Mouse (Mus musculus) midbrain, embryonic 13.5 days (tissue): ENCODE results near the gene Borcs7. TPM values are rescaled to one million over a fixed set of nuclear protein-coding genes. Genes with fewer than 3 reads are reported as not detected.
"Not testable (repeated sequence)": the region's sequence is repeated elsewhere in the genome, so short reads cannot be mapped to it uniquely, and the experiment has no call there.

Experiments
- ATAC-seq: fragments of 200-750 bp; cut with Nextera tagmentation; 2 replicates; pipeline ENCODE4 v1.8.0; 2017; ENCODE audit warnings: mild to moderate bottlenecking, moderate TSS enrichment, moderate library complexity
- H3K27ac ChIP-seq: fragments of 300-500 bp; sonication (generic); 2 replicates; pipeline ENCODE4 v1.5.1; 2015; ENCODE audit warnings: inconsistent platforms, mild to moderate bottlenecking, moderate library complexity
- H3K27me3 ChIP-seq: fragments of 300-500 bp; sonication (generic); 2 replicates; pipeline ENCODE4 v1.6.1; 2015; ENCODE audit warnings: mild to moderate bottlenecking, inconsistent platforms
- H3K36me3 ChIP-seq: fragments of 300-500 bp; sonication (generic); 2 replicates; pipeline ENCODE4 v1.6.1; 2015; ENCODE audit warnings: mild to moderate bottlenecking, inconsistent platforms
- H3K4me1 ChIP-seq: fragments of 300-500 bp; sonication (generic); replicated peaks from 2 replicates; pipeline ENCODE4 v1.6.1; 2015; ENCODE audit warnings: inconsistent platforms
- H3K4me2 ChIP-seq: fragments of 300-500 bp; sonication (generic); replicated peaks from 2 replicates; pipeline ENCODE4 v1.6.1; 2015; ENCODE audit warnings: moderate library complexity, mild to moderate bottlenecking, inconsistent platforms
- H3K4me3 ChIP-seq: fragments of 300-500 bp; sonication (generic); replicated peaks from 2 replicates; pipeline ENCODE4 v1.5.1; 2015; ENCODE audit warnings: mild to moderate bottlenecking, inconsistent platforms
- H3K9ac ChIP-seq: fragments of 300-500 bp; sonication (generic); replicated peaks from 2 replicates; pipeline ENCODE4 v1.6.1; 2015; ENCODE audit warnings: mild to moderate bottlenecking, inconsistent platforms
- H3K9me3 ChIP-seq: fragments of 300-500 bp; sonication (generic); 2 replicates; pipeline ENCODE4 v1.6.1; 2016; ENCODE audit warnings: mild to moderate bottlenecking, inconsistent platforms
- WGBS: fragments of 180-500 bp; shearing (Covaris S2); methylation state at CpG from one replicate; pipeline ENCODE4 v1.1.7; 2015; 5-methylcytosine and 5-hydroxymethylcytosine counted together
- polyA plus RNA-seq: library from polyadenylated mRNA; unstranded; fragments of >200 nt; fragmentation: Nextera tagmentation; extraction: Ambion mirVana; gene quantifications from 2 replicates; pipeline ENCODE4 v1.2.1, GENCODE M21; 2015

Gene Borcs7
- polyA plus RNA-seq, 1 experiment from 2014 or later = 20.1 TPM

GRCm38 (mm10) chr19:46727140-46727736, 37.5 kb downstream of the Borcs7 start:
- Histone ChIP-seq H3K27ac (peak overlapping the region; percentile 45; the same call in 1 of the 2 replicates), H3K36me3 (0 out of 2 replicates have a peak, but pooled peaks cover 3% of the 10 kb centered on the region), H3K4me1 (peaks cover 16% of the 10 kb centered on the region), H3K9ac (0 out of 2 replicates have a peak overlapping the region, but pooled peaks have one; percentile 10), H3K9me3 (no peaks in the 10 kb centered on the region), H3K4me3 (no peak overlapping the region), H3K27me3 (no peaks in the 10 kb centered on the region), H3K4me2 (no peak overlapping the region)
- 41% methylated on average over 8 of the region's 8 CpGs for WGBS
- ATAC-seq = 0 out of 2 replicates have a peak, but pooled peaks have one; percentile 55

- H3K4me2 ChIP-seq = no peak overlapping the region
- no peaks in the 10 kb centered on the region for H3K9me3 ChIP-seq
- H3K27ac ChIP-seq = no peak overlapping the region
- no peak overlapping the region for H3K9ac ChIP-seq
- H3K4me1 ChIP-seq = peaks cover 16% of the 10 kb centered on the region
- H3K27me3 ChIP-seq = no peaks in the 10 kb centered on the region
- H3K4me3 ChIP-seq = no peak overlapping the region
- WGBS = 87% methylated on average over 11 of the region's 11 CpGs
- ATAC-seq = no peak
- 0 out of 2 replicates have a peak, but pooled peaks cover 3% of the 10 kb centered on the region for H3K36me3 ChIP-seq
These were observed 38.3 kb downstream of the Borcs7 start for GRCm38 (mm10) chr19:46727945-46728540.

- ATAC-seq = no peak
- Histone ChIP-seq H3K9me3 (no peaks in the 10 kb centered on the region), H3K4me3 (no peak overlapping the region), H3K9ac (no peak overlapping the region), H3K36me3 (0 out of 2 replicates have a peak, but pooled peaks cover 3% of the 10 kb centered on the region), H3K27ac (no peak overlapping the region), H3K4me1 (peaks cover 16% of the 10 kb centered on the region), H3K27me3 (no peaks in the 10 kb centered on the region), H3K4me2 (no peak overlapping the region)
- WGBS = 89% methylated on average over 3 of the region's 3 CpGs
These were observed 39.2 kb downstream of the Borcs7 start for GRCm38 (mm10) chr19:46728909-46729308.

GRCm38 (mm10) chr19:46731351-46731750, 41.6 kb downstream of the Borcs7 start:
- WGBS = 88% methylated on average over 10 of the region's 10 CpGs

DNA sequence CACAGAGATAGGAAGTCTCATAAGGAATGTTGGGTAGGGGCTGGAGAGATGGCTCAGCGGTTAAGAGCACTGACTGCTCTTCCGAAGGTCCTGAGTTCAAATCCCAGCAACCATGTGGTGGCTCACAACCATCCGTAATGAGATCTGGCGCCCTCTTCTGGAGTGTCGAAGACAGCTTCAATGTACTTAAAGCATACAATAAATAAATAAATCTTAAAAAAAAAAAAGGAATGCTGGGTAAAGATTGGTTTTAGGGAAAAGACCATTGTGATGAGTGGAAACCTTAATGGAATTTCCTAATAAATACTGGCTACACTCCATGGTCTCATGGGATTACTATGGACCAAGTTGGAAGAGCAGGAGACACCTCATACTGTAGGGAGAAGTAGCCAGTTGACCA, 43.0 kb downstream of the Borcs7 start:
- 92% methylated on average over 5 of the region's 5 CpGs for WGBS
- H3K4me3 ChIP-seq, H3K27me3 ChIP-seq, H3K9me3 ChIP-seq, H3K9ac ChIP-seq, H3K4me2 ChIP-seq, H3K36me3 ChIP-seq, ATAC-seq, H3K4me1 ChIP-seq, H3K27ac ChIP-seq: not testable (repeated sequence)

More at GRCm38 (mm10) chr19:46731351-46731750, 41.6 kb downstream of the Borcs7 start:
- Histone ChIP-seq H3K4me3 (no peak overlapping the region), H3K4me1 (peaks cover 16% of the 10 kb centered on the region), H3K27me3 (no peaks in the 10 kb centered on the region), H3K36me3 (no peaks in the 10 kb centered on the region), H3K9ac (no peak overlapping the region), H3K9me3 (no peaks in the 10 kb centered on the region), H3K4me2 (no peak overlapping the region), H3K27ac (no peak overlapping the region)
- no peak for ATAC-seq

DNA sequence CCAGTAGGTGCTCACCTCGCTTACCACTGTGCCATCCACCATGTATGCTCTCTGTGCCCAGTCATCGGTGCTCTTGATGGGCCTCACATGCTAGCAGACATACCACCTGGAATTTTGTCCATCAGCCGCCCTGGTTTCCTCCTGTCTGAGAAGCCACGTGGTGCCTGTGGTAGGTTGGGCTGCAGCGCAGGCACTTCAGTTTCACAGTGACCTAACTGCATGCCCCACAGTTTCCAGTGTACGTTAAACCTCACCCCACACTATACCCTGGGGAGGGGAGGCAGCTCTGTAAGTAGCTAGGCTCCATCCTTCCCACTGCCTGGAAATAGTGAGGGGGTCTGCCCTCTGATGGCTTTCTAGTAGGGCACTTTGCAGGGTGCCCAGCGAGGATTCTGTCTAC, 43.9 kb downstream of the Borcs7 start:
- no peak for ATAC-seq
- no peak overlapping the region for H3K9ac ChIP-seq
- no peak overlapping the region for H3K4me3 ChIP-seq
- no peak overlapping the region for H3K4me2 ChIP-seq
- WGBS = 95% methylated on average over 7 of the region's 7 CpGs
- no peaks in the 10 kb centered on the region for H3K4me1 ChIP-seq
- no peaks in the 10 kb centered on the region for H3K27me3 ChIP-seq
- no peaks in the 10 kb centered on the region for H3K36me3 ChIP-seq
- no peak overlapping the region for H3K27ac ChIP-seq
- H3K9me3 ChIP-seq = no peaks in the 10 kb centered on the region

GRCm38 (mm10) chr19:46735241-46735640, 45.5 kb downstream of the Borcs7 start:
- no peak overlapping the region for H3K4me2 ChIP-seq
- H3K4me3 ChIP-seq = no peak overlapping the region
- H3K9me3 ChIP-seq = no peaks in the 10 kb centered on the region
- ATAC-seq = no peak
- no peaks in the 10 kb centered on the region for H3K4me1 ChIP-seq
- 73% methylated on average over 5 of the region's 5 CpGs for WGBS
- no peaks in the 10 kb centered on the region for H3K27me3 ChIP-seq
- H3K27ac ChIP-seq = no peak overlapping the region
- no peak overlapping the region for H3K9ac ChIP-seq
- H3K36me3 ChIP-seq = no peaks in the 10 kb centered on the region

GRCm38 (mm10) chr19:46737106-46737505, 47.4 kb downstream of the Borcs7 start:
- Histone ChIP-seq H3K27me3 (no peaks in the 10 kb centered on the region), H3K4me1 (no peaks in the 10 kb centered on the region), H3K27ac (no peak overlapping the region), H3K36me3 (no peaks in the 10 kb centered on the region), H3K4me2 (no peak overlapping the region), H3K9me3 (no peaks in the 10 kb centered on the region), H3K9ac (no peak overlapping the region), H3K4me3 (no peak overlapping the region)
- ATAC-seq = no peak
- WGBS = 87% methylated on average over 7 of the region's 7 CpGs

DNA sequence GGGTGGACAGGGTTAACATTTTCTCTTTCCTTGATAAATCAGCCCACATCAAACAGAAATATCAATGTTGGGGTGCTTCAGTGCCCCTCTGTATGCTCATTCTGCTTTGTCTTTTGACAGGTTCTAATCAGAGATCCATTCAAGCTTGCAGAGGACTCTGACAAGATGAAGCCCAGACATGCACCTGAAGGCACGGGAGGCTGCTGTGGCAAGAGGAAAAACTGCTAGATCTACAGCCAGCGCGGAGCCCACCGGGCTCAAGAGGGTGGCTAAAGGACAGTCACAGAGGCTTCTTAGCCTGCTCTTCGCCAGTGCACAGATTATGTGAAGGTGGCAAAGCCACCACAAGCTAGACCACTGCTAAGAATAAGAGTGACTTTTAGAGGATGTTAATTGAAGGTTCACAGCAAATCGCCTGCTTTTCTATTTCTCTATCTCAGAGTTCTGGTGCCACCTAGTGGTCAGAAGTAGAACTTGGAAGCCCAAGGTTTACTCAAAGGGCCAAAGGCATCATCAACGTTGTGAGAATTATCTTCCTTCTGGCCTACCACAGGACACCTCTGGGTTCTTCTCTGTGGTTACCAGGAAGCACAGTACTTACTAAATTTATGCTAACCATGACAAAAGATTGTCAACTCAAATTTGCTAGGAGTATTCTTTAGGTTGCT, 50.8 kb downstream of the Borcs7 start:
- H3K27me3 ChIP-seq = no peaks in the 10 kb centered on the region
- no peak overlapping the region for H3K4me3 ChIP-seq
- no peak overlapping the region for H3K27ac ChIP-seq
- H3K9me3 ChIP-seq = no peaks in the 10 kb centered on the region
- no peak for ATAC-seq
- H3K36me3 ChIP-seq = no peaks in the 10 kb centered on the region
- H3K4me2 ChIP-seq = no peak overlapping the region
- H3K4me1 ChIP-seq = peaks cover 5% of the 10 kb centered on the region; the same call in 1 of the 2 replicates
- 50% methylated on average over 7 of the region's 7 CpGs for WGBS
- H3K9ac ChIP-seq = no peak overlapping the region

- H3K9me3 ChIP-seq = no peaks in the 10 kb centered on the region
- ATAC-seq = no peak
- no peaks in the 10 kb centered on the region for H3K27me3 ChIP-seq
- no peak overlapping the region for H3K4me2 ChIP-seq
- WGBS = 47% methylated on average over 6 of the region's 6 CpGs
- no peak overlapping the region for H3K27ac ChIP-seq
- H3K4me1 ChIP-seq = peaks cover 7% of the 10 kb centered on the region; the same call in 1 of the 2 replicates
- no peak overlapping the region for H3K9ac ChIP-seq
- H3K36me3 ChIP-seq = no peaks in the 10 kb centered on the region
- H3K4me3 ChIP-seq = no peak overlapping the region
These were observed 51.9 kb downstream of the Borcs7 start for GRCm38 (mm10) chr19:46741574-46741973.

DNA sequence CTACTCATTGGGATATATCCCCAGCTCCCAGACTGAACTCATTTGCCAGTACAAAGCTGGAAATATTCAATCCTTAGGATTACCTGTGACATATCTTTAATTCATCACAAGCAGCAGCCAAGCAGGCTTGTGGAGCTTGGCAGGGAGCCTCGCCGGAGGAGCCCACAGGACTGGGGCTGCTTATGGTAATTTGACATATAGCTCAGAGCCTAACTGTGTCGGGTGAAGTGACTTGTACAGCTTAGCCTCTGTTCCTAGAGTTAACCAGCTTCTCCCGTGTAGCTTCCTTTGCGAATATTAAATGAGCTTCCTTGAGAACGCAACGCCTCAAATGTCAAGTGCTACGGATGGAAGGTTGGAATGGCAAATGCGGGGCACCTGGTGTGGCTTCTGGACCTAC, 55.0 kb downstream of the Borcs7 start:
- ATAC-seq = 0 out of 2 replicates have a peak, but pooled peaks have one; percentile 68
- Histone ChIP-seq H3K4me2 (no peak overlapping the region), H3K27me3 (no peaks in the 10 kb centered on the region), H3K9ac (no peak overlapping the region), H3K36me3 (no peaks in the 10 kb centered on the region), H3K27ac (no peak overlapping the region), H3K4me3 (no peak overlapping the region), H3K9me3 (no peaks in the 10 kb centered on the region), H3K4me1 (peaks cover 7% of the 10 kb centered on the region; the same call in 1 of the 2 replicates)
- WGBS = 48% methylated on average over 9 of the region's 9 CpGs

- WGBS = 92% methylated on average over 3 of the region's 3 CpGs
These were observed 58.1 kb downstream of the Borcs7 start for GRCm38 (mm10) chr19:46747799-46748198.

More at GRCm38 (mm10) chr19:46747799-46748198, 58.1 kb downstream of the Borcs7 start:
- ATAC-seq = no peak
- H3K4me2 ChIP-seq = no peak overlapping the region
- no peaks in the 10 kb centered on the region for H3K36me3 ChIP-seq
- H3K4me3 ChIP-seq = no peak overlapping the region
- H3K9me3 ChIP-seq = no peaks in the 10 kb centered on the region
- H3K4me1 ChIP-seq = peaks cover 7% of the 10 kb centered on the region; the same call in 1 of the 2 replicates
- no peak overlapping the region for H3K27ac ChIP-seq
- no peaks in the 10 kb centered on the region for H3K27me3 ChIP-seq
- no peak overlapping the region for H3K9ac ChIP-seq
